Mouse (Mus musculus) thymus, postnatal 0 days (tissue): ENCODE measurements around the gene Plpp3. TPM values are rescaled to one million over a fixed set of nuclear protein-coding genes. Genes with fewer than 3 reads are reported as not detected.
"Not testable (repeated sequence)": the region's sequence is repeated elsewhere in the genome, so short reads cannot be mapped to it uniquely, and the experiment has no call there.

ENCODE experiments used
- DNase-seq: peaks from one replicate; pipeline ENCODE4 v3.0.0-alpha.2; 2015; ENCODE audit warnings: low spot score
- polyA plus RNA-seq: library from polyadenylated mRNA; unstranded; fragments of >200 nt; fragmentation: Nextera tagmentation; extraction: Ambion mirVana; gene quantifications from 2 replicates; pipeline ENCODE4 v1.2.1, GENCODE M21; 2015

Gene Plpp3
- polyA plus RNA-seq, 1 experiment from 2014 or later = 22.7 TPM

GRCm38 (mm10) chr4:105255185-105255584 is 98.0 kb downstream of the Plpp3 start:
- DNase-seq = no peak

DNA sequence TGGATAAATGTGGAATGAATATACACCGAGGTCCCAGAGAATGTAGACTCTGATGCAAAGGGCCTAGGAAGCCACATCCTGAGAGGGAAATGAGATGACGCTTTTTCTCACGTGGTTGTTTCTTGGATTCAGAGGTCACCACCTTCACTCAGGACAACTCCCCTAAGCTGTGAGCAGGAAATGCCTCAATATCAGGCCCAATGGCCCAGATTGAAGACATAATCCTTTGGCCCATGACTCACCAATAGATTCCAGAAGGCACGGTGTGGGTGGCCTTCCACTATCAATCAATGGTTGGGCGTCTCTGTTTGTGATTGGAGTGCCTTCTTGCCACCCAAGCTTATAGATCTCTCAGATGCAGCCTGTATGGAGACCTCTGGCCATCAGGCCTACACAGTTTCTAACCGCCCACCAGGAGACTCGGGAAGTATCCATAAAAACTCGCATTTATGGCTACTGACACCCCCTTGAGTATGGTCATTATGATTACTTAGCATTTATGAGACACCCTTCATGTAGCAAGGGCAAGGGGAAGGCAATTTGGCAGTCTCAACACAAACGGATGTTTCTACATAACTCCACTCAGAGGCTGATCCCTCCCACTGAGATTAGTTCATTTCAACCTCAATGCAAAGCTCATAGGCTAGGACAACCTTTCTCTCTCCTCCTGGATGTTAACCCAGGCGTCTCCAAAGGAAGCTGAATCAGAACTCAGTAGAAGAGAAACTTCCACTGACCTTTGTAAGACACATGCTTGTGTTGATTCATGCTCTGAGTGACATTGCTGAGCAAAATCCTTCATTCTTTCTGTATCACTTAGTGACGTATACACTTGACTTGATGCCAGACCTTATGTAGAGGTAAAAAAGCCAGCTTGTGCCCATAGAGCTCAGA is 100.8 kb downstream of the Plpp3 start:
- DNase-seq = no peak

GRCm38 (mm10) chr4:105260385-105260784 is 103.2 kb downstream of the Plpp3 start:
- no peak for DNase-seq

DNA sequence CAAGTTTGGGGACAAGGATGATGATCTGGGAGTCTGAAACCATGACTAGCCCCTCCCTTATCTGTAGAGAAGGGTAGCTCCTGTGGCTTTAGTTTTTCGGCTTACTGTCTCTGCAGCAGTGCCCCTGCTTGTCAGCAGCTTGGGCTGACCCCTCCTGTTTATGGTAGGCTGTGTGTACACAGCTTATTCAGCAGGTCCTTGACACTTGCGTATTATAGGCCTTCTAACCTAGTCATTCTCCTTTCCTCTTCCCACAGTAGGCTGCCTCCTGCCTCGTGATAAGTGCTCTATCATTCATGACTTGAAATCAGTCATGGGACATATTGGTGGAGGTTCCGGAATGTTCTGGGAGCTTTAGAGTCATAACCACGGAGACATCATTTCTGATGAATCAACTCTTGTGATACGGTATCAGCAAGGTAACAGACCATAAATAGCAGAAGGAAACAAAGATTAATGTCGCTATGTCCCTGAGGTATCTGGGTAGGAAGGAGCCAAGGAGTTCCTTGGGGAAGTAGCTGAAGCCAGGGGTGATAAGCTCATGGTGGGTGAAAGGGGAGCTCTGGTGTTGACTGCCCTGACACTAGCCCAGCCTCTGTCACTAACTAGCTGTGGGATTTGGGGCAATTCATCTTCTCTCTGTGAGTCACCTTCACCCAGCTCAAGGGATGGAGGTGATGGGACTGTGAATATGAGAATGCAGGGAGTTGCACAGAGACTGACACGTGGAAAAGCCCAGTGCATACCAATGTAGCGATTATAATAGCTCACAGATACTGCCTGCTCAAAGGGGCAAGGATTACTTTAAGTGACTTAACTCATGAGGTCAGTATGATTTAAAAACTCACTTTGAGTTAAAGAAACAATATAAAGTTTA is 104.0 kb downstream of the Plpp3 start:
- no peak for DNase-seq

DNA sequence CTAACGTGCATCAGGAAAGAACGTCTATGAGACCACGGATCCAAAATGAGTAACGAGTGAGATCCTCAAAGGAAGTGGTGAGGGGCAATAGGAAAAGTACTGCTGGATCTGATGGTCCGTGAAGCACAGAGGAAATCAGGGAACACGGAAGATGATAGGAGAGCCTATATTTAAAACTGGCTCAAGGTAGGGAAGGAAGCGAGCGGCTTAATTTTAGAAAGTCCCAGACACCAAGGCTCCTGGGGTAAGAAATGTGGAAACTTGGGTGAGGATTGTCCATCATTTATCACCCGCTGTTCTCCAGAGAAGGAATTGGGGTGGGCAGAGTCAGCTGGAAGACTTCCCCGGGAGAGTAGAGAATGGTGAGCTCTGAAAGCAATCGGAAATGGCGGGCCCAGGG is 105.2 kb downstream of the Plpp3 start:
- DNase-seq = no peak

DNA sequence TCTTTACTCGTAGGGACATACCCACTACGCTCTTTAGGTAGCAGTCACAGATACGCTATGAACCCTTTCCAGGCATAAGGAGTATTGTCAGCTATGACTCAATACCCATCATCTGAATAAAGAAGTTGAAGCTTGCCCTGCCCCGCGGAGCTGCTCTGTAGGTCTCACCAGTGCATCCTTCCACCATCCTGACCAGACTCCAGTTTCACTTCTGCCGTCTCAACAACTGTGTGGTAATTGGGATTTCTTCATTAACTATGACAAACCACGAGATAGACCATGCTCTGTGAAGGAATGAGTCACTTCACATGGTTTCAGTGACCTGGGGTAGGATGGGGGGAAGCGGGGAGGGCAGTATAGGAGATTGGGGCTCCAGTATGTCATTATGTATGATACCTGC is 106.5 kb downstream of the Plpp3 start:
- DNase-seq = no peak

GRCm38 (mm10) chr4:105265041-105265440 is 107.9 kb downstream of the Plpp3 start:
- DNase-seq = no peak

DNA sequence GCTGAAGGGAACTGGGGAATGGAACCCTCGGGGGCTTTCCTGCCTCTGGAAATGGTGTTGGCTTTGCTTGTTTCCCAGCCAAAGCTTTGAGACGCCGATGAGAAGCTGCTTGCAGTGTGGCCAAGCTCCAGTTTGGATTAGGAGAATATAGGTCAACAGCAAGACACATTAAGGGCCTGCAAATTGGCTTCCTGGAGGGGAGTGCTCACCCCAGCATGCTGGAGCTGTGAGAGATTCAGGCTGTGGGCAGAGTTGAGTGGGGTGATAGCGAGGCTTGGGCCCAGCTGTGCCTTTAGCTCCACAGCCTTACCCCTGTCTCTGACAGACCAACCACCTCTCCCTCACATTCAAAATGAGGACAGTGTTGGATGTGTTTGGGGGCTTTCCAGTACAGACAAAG is 108.5 kb downstream of the Plpp3 start:
- no peak for DNase-seq

- no peak for DNase-seq
Observed at GRCm38 (mm10) chr4:105268202-105268730, 111.1 kb downstream of the Plpp3 start.

DNA sequence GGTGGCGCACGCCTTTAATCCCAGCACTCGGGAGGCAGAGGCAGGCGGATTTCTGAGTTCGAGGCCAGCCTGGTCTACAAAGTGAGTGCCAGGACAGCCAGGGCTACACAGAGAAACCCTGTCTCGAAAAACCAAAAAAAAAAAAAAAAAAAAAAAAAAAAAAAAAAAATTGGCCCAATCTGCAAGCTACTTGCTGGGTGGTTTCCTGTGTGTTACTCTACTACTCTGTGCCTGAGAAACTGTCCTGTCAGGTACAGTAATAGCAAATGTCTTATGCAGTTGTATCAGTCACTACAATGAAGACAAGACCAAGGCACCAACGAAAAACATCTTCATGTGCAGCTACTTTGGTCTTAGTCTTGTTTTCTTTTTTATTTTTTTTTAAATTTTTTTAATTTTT is 112.3 kb downstream of the Plpp3 start:
- DNase-seq = not testable (repeated sequence)

DNA sequence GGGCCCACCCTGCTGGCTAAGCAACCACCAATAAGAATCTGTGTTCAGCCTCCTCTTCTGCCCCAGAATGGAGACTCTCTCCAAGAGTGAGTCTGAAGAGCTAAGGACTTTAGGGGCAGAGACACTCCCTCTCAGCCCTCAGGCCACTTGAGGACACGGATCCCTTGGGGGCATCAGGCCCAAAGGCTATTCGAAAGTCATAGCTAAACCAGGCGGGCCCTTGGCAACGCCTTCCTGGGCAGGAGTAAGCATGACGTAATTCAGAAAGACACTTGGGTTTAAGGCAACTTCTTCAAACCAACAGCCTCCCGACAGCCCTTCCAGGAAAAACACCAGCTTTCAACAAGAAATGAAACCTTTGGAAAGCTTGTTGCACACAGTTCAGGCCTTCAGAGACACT is 114.0 kb downstream of the Plpp3 start:
- DNase-seq = no peak

DNA sequence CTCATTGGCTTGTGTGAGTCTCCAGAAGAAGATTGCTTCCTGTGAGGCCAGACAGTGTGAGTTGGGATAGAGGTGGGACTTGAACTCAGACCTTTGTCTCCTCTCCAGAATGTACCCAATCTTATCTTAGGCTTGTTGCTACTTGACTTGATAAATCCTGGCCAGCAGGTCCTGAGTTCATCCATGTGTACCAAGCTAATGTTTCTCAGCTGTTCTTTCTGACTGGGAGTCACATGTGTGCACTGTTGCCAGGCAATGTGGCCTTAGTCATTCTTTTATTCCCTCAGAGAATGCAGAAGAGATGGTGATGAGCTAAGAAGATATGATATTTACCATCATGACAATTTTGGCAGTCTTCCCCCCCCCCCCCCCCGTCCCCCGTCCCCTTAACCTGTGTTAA is 115.9 kb downstream of the Plpp3 start:
- no peak for DNase-seq

DNA sequence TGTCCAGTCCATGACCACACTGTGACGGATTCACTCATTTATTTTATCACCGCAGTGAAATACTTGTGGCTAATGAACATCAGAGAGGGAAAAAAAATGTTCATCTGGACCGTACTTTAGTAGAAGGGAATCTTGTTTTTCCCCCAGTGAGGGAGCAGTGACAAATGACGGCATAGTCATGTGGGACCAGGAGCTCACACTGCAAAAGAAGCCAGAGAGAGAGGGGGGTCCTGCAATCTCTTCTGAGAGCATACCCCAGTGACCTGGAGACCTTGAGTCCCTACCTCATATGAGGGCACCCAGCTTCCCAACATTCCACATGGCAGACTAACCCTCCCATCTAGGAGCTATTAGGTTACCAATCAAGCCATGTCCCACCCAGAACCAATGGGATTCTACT is 116.3 kb downstream of the Plpp3 start:
- DNase-seq = no peak

- DNase-seq = no peak
Observed at GRCm38 (mm10) chr4:105275616-105276015, 118.5 kb downstream of the Plpp3 start.

DNA sequence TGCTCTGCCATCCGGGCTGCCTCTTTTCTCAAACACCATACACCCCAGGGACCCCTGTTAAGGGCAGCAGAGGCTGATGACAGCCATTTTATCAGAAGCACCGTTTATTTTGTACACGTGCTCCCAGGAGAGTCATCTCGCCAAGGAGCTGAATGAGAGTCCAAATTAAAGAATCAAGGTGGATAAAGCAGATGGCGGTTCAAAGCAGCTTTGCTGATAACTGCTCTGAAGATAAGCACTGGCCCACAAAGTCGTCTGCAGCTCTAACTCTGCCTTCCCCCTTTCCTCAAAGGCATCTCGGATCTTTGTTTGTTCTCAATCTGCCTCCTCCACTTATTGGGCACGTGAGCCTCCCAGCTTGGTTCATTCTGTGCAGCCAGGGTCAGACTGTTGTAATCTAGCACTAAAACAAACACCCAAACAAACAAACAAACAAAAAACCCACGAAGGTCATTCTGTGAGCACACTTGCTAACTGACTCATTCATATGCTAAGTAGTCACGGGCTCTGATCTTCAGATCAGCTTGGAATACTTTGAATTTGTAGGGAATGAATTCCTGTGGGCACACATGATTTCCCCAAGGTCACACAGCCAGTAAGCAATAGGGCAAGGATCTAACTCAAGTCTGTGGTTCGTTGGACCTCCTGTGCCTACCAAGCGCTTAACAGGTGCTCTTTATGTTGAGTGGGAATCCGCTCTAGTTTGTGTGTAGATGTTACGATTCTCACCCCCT is 119.1 kb downstream of the Plpp3 start:
- no peak for DNase-seq

DNA sequence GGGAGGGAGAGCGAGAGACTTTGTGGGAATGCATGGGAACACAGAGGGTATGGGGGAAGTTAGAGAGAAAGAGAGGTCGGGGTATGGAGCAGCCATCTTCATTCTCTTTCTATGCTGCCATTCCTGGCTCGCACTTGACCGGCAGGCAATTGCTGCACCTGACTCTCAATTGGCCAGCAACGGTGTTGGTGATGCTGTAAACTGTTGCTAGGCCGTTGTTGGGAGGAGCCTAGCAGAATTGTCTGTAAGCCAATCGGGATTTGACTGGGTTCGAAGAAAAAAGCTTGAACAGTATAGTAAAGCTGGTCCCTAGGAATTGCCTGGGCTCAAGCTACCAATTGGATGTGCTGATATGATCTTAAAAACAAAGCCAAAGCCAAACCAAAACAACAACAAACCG is 121.0 kb downstream of the Plpp3 start:
- no peak for DNase-seq

DNA sequence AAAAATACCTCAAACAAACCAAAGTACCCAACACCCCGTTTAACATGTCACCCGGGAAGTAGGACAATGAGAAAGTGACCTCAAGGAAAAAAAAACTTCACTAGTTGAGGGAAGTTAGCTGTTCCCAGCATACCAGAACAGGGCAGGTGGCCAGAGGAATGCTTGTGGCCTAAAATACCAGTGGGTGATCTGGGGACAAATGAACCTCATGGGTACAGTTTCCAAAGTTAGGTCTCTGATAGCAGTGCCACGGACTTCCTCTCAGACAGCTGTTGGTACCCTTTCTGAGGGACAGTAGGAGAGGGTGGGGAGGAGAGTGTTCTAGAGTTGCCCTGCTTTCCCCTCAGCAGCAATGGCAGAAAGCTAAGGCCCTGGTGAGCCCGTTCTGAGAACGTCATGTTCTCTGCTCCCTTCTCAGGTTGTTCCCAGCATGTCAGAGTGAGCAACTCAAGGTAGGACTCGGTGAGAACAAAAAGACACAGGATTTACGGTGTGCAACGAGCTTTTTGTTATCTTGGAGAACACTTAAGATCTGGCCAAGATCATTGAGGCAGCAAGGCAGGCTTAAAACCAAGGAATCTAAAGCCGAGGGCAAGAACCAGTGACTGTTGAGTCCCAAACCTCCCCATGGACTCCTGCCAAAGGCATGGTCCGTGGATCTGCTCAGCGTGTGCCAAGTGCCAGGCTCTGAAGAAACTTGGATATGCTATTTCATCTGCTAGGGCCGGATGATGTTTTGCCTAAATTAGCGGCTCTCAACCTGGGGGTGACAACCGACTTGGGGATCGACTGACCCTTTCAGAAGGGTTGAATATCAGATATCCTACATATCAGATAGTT is 121.6 kb downstream of the Plpp3 start:
- no peak for DNase-seq

DNA sequence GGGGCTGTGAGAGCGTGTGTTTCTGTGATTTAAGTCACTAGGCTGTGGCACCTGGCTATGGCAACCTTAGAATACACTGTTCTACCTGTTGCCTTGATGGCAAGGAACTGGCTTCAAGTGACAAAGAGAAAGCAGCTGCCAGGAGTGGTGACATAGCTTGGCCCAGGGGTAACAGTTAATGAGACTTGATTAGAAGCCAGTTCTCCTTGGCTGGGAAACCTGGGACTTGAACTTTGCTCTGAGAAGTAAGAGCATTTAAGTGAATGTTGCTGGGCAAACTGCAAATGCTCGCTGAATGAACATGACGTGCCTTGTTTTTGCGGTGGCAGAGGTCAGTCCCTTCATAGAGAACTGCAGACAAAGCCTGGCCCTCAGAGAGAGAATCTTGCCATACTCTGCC is 122.7 kb downstream of the Plpp3 start:
- DNase-seq = no peak

DNA sequence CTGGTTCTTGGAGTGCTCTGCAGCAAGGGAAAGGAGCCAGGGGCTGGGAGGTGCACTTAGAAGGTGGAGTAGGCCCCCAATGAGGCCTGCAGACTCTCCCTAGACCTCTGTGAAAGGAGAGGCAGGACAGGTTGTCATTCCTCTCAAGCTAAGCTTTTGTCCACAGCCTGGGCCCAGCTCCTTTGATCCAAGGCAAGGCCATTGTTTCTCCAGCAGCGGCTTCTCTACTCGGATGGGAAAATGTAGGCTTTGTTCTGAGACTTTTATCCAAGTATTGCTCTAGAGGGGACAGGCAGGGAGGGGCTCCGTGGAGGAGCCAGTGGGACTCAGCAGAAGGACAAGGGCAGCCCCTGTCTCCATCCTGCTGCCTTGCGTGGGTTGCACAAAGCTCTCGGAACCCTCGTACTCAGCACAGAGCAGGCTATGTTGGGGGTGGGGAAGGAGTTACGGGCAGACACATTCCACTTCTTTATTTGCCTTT is 124.6 kb downstream of the Plpp3 start:
- no peak for DNase-seq
